Mouse (Mus musculus) C2C12 (cell line): Measurements from ENCODE around the gene Sost.

ENCODE experiments used
- CEBPB ChIP-seq: IDR thresholded peaks from one replicate; pipeline ENCODE4 v1.6.1; 2011; ENCODE audit warnings: low read depth, mild to moderate bottlenecking, control low read depth, moderate library complexity
- CTCF ChIP-seq: IDR thresholded peaks from one replicate; pipeline ENCODE4 v1.5.1; 2011; ENCODE audit not compliant: control insufficient read depth, insufficient read depth, insufficient read length
- USF1 ChIP-seq: IDR thresholded peaks from one replicate; pipeline ENCODE4 v1.6.1; 2011; ENCODE audit warnings: low read depth, mild to moderate bottlenecking, control low read depth, moderate library complexity

- TF ChIP-seq CEBPB = no peak
- no peak for TF ChIP-seq CTCF
- no peak for TF ChIP-seq USF1
These were observed 3.1 kb downstream of the Sost start for GRCm38 (mm10) chr11:101963473-101964291.
